Mouse (Mus musculus) kidney, adult 2 months (tissue): Measurements from ENCODE around the gene Treml2. TPM values are rescaled to one million over a fixed set of nuclear protein-coding genes. Genes with fewer than 3 reads are reported as not detected.

Source experiments
- DNase-seq: peaks from one replicate; pipeline ENCODE4 v3.0.0; 2021
- H3K27ac ChIP-seq: fragments of 200-500 bp; 2 replicates; pipeline ENCODE4 v1.5.1; 2012; ENCODE audit warnings: low read depth, low read length, control low read depth, inconsistent platforms; ENCODE audit not compliant: insufficient read depth
- H3K27me3 ChIP-seq: fragments of 200-500 bp; replicated peaks from 2 replicates; pipeline ENCODE4 v1.6.1; 2012; ENCODE audit warnings: mild to moderate bottlenecking, moderate library complexity, low read length, inconsistent platforms; ENCODE audit not compliant: control insufficient read depth, insufficient read depth
- H3K36me3 ChIP-seq: fragments of 200-500 bp; 2 replicates; pipeline ENCODE4 v1.6.1; 2012; ENCODE audit warnings: mild to moderate bottlenecking, moderate library complexity, low read length, inconsistent platforms; ENCODE audit not compliant: control insufficient read depth, insufficient read depth
- H3K4me1 ChIP-seq: fragments of 200-500 bp; 2 replicates; pipeline ENCODE4 v1.6.1; 2011; ENCODE audit warnings: low read length; ENCODE audit not compliant: control insufficient read depth, insufficient read depth
- H3K4me3 ChIP-seq: fragments of 200-500 bp; 2 replicates; pipeline ENCODE4 v1.5.1; 2011; ENCODE audit warnings: mild to moderate bottlenecking, low read depth, low read length, control low read depth; ENCODE audit not compliant: insufficient read depth
- CTCF ChIP-seq: fragments of 200-500 bp; conservative IDR thresholded peaks from 2 replicates; pipeline ENCODE4 v1.5.1; 2011; ENCODE audit warnings: low read depth, mild to moderate bottlenecking, control low read depth, low read length, moderate library complexity, mixed read lengths; ENCODE audit not compliant: insufficient read depth, insufficient read length
- POLR2A ChIP-seq: fragments of 200-500 bp; IDR thresholded peaks from one replicate; pipeline ENCODE4 v1.6.1; 2011; ENCODE audit warnings: low read depth, low read length, control low read depth
- WGBS: fragments of 180-500 bp; shearing (Covaris S2); methylation state at CpG from one replicate; pipeline ENCODE4 v1.1.7; 2018; 5-methylcytosine and 5-hydroxymethylcytosine counted together
- polyA plus RNA-seq: library from polyadenylated mRNA; depleted of rRNA; stranded (reverse); fragments of >200 nt; gene quantifications from 2 replicates; pipeline ENCODE4 v1.2.3, GENCODE M21; 2012

The Treml2 gene
- polyA plus RNA-seq, 1 experiment, result 3.1 TPM

GRCm38 (mm10) chr17:48336857-48337256 is 37.6 kb downstream of the Treml2 start:
- peak; percentile 71 for DNase-seq
- no peak overlapping the region for H3K4me3 ChIP-seq
- H3K36me3 ChIP-seq, result no peaks in the 10 kb centered on the region
- H3K27ac ChIP-seq, result no peak overlapping the region
- WGBS, result 4% methylated on average over 6 of the region's 6 CpGs
- no peaks in the 10 kb centered on the region for H3K4me1 ChIP-seq
- peak; percentile 91 for TF ChIP-seq CTCF
- TF ChIP-seq POLR2A, result no peak
- H3K27me3 ChIP-seq, result no peaks in the 10 kb centered on the region

GRCm38 (mm10) chr17:48340267-48340666 is 41.0 kb downstream of the Treml2 start:
- Histone ChIP-seq H3K36me3 (no peaks in the 10 kb centered on the region), H3K4me3 (no peak overlapping the region), H3K27me3 (no peaks in the 10 kb centered on the region), H3K4me1 (no peaks in the 10 kb centered on the region), H3K27ac (no peak overlapping the region)
- TF ChIP-seq POLR2A (no peak), CTCF (no peak)
- 91% methylated on average over 1 of the region's 1 CpGs for WGBS
- DNase-seq, result no peak

- Histone ChIP-seq H3K4me3 (no peak overlapping the region), H3K27me3 (no peaks in the 10 kb centered on the region), H3K4me1 (no peaks in the 10 kb centered on the region), H3K27ac (no peak overlapping the region), H3K36me3 (no peaks in the 10 kb centered on the region)
- WGBS, result 68% methylated on average over 3 of the region's 3 CpGs
- DNase-seq, result no peak
- no peak for TF ChIP-seq POLR2A
- TF ChIP-seq CTCF, result no peak
Observed at GRCm38 (mm10) chr17:48341947-48342346, 42.6 kb downstream of the Treml2 start.

- Histone ChIP-seq H3K27ac (no peak overlapping the region), H3K4me3 (no peak overlapping the region), H3K36me3 (no peaks in the 10 kb centered on the region), H3K27me3 (no peaks in the 10 kb centered on the region), H3K4me1 (no peaks in the 10 kb centered on the region)
- WGBS, result 86% methylated on average over 2 of the region's 2 CpGs
- TF ChIP-seq CTCF (no peak), POLR2A (no peak)
- DNase-seq, result no peak
Observed at GRCm38 (mm10) chr17:48343065-48343464, 43.8 kb downstream of the Treml2 start.

GRCm38 (mm10) chr17:48345824-48346223 is 46.5 kb downstream of the Treml2 start:
- WGBS, result 80% methylated on average over 4 of the region's 4 CpGs
- Histone ChIP-seq H3K36me3 (no peaks in the 10 kb centered on the region), H3K4me1 (no peaks in the 10 kb centered on the region), H3K4me3 (no peak overlapping the region), H3K27me3 (no peaks in the 10 kb centered on the region), H3K27ac (no peak overlapping the region)
- no peak for DNase-seq
- TF ChIP-seq POLR2A (no peak), CTCF (no peak)

- Histone ChIP-seq H3K4me1 (no peaks in the 10 kb centered on the region), H3K36me3 (no peaks in the 10 kb centered on the region), H3K27me3 (no peaks in the 10 kb centered on the region), H3K27ac (no peak within 1 kb of the TSS), H3K4me3 (no peak within 1 kb of the TSS)
- DNase-seq, result no peak
- TF ChIP-seq POLR2A, result no peak
- no peak for TF ChIP-seq CTCF
- 67% methylated on average over 5 of the region's 5 CpGs for WGBS
Observed at GRCm38 (mm10) chr17:48346231-48346630, 46.9 kb downstream of the Treml2 start, which contains the start of gene Trem2. Gene Trem2 (plus strand): TSS chr17:48346401.

GRCm38 (mm10) chr17:48346834-48347233 is 47.5 kb downstream of the Treml2 start:
- H3K36me3 ChIP-seq, result no peaks in the 10 kb centered on the region
- 66% methylated on average over 4 of the region's 4 CpGs for WGBS
- TF ChIP-seq CTCF, result no peak
- TF ChIP-seq POLR2A, result no peak
- DNase-seq, result no peak
- H3K4me1 ChIP-seq, result no peaks in the 10 kb centered on the region
- no peaks in the 10 kb centered on the region for H3K27me3 ChIP-seq
- no peak overlapping the region for H3K27ac ChIP-seq
- H3K4me3 ChIP-seq, result no peak overlapping the region
